ENCODE assay signal across 15 mouse cellular contexts in genomic region chr2:5610521-5610920, GRCm38 (mm10).
DNase-seq lines count a peak whose midpoint lies in the region; ATAC-seq and TF ChIP-seq lines count a peak whose summit lies in the region.
"Had no signal": no experiment of that assay in that cellular context is flagged by ENCODE, and none has a peak within 500 bp of the region (broad histone marks: within the 10 kb centered on the region; RNA-seq: fewer than 3 reads in every experiment).

No protein-coding gene starts in this region.

- H3K36me3 ChIP-seq in hindbrain, embryonic 11.5 days (ENCODE audit: control insufficient read depth, insufficient read depth, low read length): no peaks in the 10 kb centered on the region
- H3K36me3 ChIP-seq in intestine, postnatal 0 days (ENCODE audit: control insufficient read depth, insufficient read depth): no peaks in the 10 kb centered on the region
- H3K36me3 ChIP-seq: limb, embryonic 15.5 days had no signal

- H3K9me3 ChIP-seq in hindbrain, embryonic 11.5 days (ENCODE audit: control insufficient read depth, low read length): no peaks in the 10 kb centered on the region
- no peaks in the 10 kb centered on the region for H3K9me3 ChIP-seq in intestine, postnatal 0 days (ENCODE audit: control insufficient read depth)
- H3K9me3 ChIP-seq: limb, embryonic 15.5 days had no signal

- no peaks in the 10 kb centered on the region for H3K27me3 ChIP-seq in hindbrain, embryonic 11.5 days (ENCODE audit: control insufficient read depth, insufficient read depth, low read length)
- H3K27me3 ChIP-seq in intestine, postnatal 0 days (replicated peaks; ENCODE audit: control insufficient read depth, insufficient read depth, low read length): no peaks in the 10 kb centered on the region
- H3K27me3 ChIP-seq: limb, embryonic 15.5 days had no signal

- TF ChIP-seq POLR2A in brain, embryonic 14.5 days (IDR thresholded peaks at IDR 0.05; ENCODE audit: borderline replicate concordance, extremely low read depth, insufficient read depth, insufficient read length, poor library complexity, severe bottlenecking): no peak

- H3K9ac ChIP-seq in hindbrain, embryonic 11.5 days (ENCODE audit: low read depth, low read length): no peak overlapping the region
- no peak overlapping the region for H3K9ac ChIP-seq in intestine, postnatal 0 days (ENCODE audit: low read depth, low read length)
- H3K9ac ChIP-seq: limb, embryonic 15.5 days had no signal

- no peak overlapping the region for H3K4me3 ChIP-seq in hindbrain, embryonic 11.5 days (ENCODE audit: low read depth, low read length)
- H3K4me3 ChIP-seq in intestine, postnatal 0 days (ENCODE audit: low read depth, low read length): no peak overlapping the region
- H3K4me3 ChIP-seq: limb, embryonic 15.5 days; myocyte had no signal

- H3K4me1 ChIP-seq in hindbrain, embryonic 11.5 days (replicated peaks; ENCODE audit: control insufficient read depth, insufficient read depth, low read length): no peaks in the 10 kb centered on the region
- H3K4me1 ChIP-seq in intestine, postnatal 0 days (replicated peaks; ENCODE audit: control insufficient read depth, insufficient read depth, low read length): peaks cover 10% of the 10 kb centered on the region; the same call in 1 of the 2 replicates

- TF ChIP-seq CTCF in brain, embryonic 14.5 days (IDR thresholded peaks at IDR 0.05; ENCODE audit: borderline replicate concordance, extremely low read depth, insufficient read depth, insufficient read length): no peak
- TF ChIP-seq CTCF in intestine, postnatal 0 days (IDR thresholded peaks at IDR 0.05; ENCODE audit: low read depth): no peak

- 91% methylated on average over 4 of the region's 4 CpGs for WGBS in hindbrain, embryonic 11.5 days
- WGBS in intestine, postnatal 0 days: 66% methylated on average over 4 of the region's 4 CpGs

- no peak overlapping the region for H3K27ac ChIP-seq in hindbrain, embryonic 11.5 days (ENCODE audit: low read depth, low read length)
- no peak overlapping the region for H3K27ac ChIP-seq in intestine, postnatal 0 days (ENCODE audit: low read depth, low read length)
- H3K27ac ChIP-seq: limb, embryonic 15.5 days had no signal

- ATAC-seq in hindbrain, embryonic 11.5 days (ENCODE audit: low FRiP score): no peak
- no peak for ATAC-seq in intestine, postnatal 0 days
- ATAC-seq: inflammation-experienced regulatory T-cells, adult 6 months; lung, postnatal 0 days had no signal

- DNase-seq in cerebellum, adult 11-12 months: peak; percentile 34
- DNase-seq in cerebellum, postnatal 4 days (ENCODE audit: low spot score in 2 of 2): no peak
- peak; percentile 66 for DNase-seq in layer of hippocampus, adult 11-12 months (ENCODE audit: low spot score)
- DNase-seq in layer of hippocampus, adult 9-10 months (ENCODE audit: low spot score): no peak
- peak; percentile 40 for DNase-seq in brain, embryonic 14.5 days (ENCODE audit: low read depth)
- DNase-seq in layer of hippocampus, adult 8-10 months (ENCODE audit: low spot score in 2 of 2): peak; percentile 61 to 73
- no peak for DNase-seq in hindbrain, embryonic 11.5 days (ENCODE audit: low spot score)
- DNase-seq: heart, postnatal 36 days; kidney, postnatal 10 days; right cerebral cortex, postnatal 14 days had no signal

- H3K4me2 ChIP-seq in hindbrain, embryonic 11.5 days (replicated peaks; ENCODE audit: low read depth, low read length): no peak overlapping the region
- H3K4me2 ChIP-seq in intestine, postnatal 0 days (replicated peaks; ENCODE audit: low read depth): no peak overlapping the region
- H3K4me2 ChIP-seq: limb, embryonic 15.5 days had no signal

Comparison
In these comparisons a context has a peak if more than half of its experiments do, and no peak if none do; other contexts are left out.
1. DNase-seq: peak in cerebellum, adult 11-12 months (single experiment), layer of hippocampus, adult 11-12 months (single experiment), brain, embryonic 14.5 days (single experiment) and layer of hippocampus, adult 8-10 months (2 of 2); none in cerebellum, postnatal 4 days (0 of 2), layer of hippocampus, adult 9-10 months (single experiment) and hindbrain, embryonic 11.5 days (single experiment).